Mouse (Mus musculus) CD4-positive, CD25-positive, alpha-beta regulatory T cell, adult 4 months (primary cell): ENCODE results near the gene Klhl31. TPM values are rescaled to one million over a fixed set of nuclear protein-coding genes. Genes with fewer than 3 reads are reported as not detected.

Experiments
- ATAC-seq: one replicate; pipeline ENCODE4 v1.8.0; 2017
- polyA plus RNA-seq, 2 experiments: library from polyadenylated mRNA; unstranded; fragments of 100-300 nt; shearing (Covaris generic); gene quantifications; one replicate each; pipeline ENCODE4 v1.2.1; 2017

Gene Klhl31
- polyA plus RNA-seq, result not detected

DNA sequence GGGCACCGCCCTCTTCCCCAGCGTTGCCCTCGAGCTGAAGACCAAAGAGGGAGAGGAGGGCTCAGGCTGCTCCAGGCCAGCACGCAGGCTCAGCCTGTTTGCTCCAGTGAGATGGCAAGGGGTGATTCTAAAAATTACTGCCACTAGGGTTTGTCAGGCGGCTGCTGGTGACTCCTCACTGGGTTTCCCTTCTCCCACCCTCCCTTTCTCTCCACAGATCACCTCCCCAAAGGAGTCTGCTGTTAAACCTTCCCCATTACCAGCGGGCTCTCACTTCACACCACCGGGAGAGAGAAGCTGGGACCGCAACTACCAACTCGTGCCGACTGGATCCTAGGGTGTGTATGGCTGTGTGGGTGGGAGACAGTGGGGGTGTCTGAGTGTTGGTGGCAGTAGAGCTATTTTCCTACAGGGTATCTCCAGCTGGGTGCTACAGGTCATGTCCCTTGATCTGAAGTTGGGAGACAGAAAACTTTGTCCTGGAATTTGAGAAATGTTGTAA, at the start of gene Klhl31:
Gene Klhl31 (plus strand): TSS at position 51 of the 502 bp plus-strand sequence.
- no peak for ATAC-seq

DNA sequence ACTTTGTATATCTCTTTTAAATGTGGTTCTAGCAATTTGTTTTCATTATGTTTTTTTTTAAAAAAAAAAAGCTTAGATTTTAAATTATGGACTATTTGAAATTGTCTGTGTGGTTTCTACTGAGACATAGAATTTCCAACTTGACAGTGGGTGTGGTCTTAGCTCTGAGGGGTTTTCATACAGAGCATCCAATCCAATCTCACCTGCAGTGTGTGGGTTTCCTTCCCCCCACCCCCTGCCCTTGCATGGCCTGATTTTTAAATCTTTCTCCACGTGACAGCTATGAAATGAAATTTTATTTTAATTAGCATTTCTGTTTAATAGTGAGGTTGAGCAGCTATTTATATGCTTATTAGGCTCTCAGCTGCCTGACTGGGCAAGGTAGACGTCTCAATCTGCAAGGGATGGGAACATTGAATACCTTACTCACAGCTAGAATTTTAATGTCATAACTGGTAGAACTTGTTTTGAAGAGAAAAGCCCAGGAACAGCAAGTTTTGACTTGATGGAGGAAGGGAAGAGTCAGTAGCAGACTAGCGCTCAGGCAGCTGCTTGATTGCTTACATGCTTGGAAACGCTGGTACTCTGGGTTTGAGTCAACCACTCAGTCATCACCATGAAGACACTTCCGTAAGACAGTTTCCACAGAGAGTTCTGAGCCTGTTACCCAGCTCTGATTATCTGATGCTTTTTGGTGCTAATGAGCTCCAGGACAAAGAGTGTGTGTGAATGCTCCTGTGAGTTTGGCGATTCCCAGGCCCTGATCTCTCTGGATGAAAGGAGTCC, 49.3 kb upstream of the Klhl31 start:
- peak; percentile 64 for ATAC-seq

DNA sequence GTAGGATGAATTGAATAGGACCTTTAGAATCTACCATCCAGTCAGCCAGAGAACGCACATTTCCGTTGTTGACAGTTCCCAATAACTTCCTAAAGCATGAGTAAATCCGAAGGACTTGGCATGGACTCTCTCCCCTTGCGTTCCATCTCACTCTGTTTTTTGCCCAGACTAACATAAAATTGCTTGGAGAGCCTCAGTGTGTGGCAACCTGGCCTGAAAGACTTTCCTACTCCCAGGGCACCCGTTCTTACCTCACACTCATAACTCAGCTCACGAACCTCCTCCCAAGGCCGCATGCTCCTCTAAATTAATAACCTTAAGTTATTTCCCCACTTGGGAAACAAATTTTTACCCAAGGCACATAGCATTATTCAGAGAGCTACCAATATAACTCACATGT, 48.7 kb upstream of the Klhl31 start:
- ATAC-seq, result no peak

DNA sequence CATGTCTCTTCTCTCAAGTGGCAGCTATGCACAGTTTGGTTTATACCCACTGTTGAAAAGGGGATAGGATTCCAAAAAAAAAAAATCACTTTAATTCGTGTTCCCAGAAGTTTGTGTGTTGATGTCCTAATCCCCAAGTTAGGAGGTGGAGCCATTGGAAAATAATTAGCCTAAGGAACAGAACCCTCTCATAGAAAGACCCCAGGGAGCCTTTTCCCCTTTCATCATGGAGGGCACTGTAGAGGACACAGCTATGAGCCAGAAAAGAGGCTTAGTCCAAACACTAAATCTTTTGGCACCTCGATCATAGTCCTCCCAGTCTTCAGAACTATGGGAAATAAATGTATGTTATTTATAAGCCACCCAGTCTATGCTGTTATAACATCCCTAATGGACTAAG, 46.8 kb upstream of the Klhl31 start:
- ATAC-seq, result no peak

DNA sequence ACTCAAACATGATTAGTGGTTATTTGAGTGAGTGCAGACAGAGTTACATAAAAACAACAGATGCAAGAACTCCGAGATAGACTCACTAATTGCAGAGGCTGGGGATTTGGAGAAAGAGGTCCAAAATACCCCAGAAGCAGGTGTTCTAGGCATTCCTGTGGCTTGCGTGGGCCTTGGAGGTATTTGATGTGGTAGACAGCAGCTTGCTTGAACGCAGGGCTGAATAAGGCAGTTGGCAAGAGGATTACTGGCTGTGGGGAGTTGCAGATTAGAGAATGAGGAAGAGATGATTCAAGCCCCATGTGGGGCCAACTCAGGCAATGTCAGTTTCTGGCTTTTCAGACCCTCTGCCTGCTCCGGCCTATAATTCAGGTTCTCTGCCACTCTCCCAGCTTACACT, 43.9 kb upstream of the Klhl31 start:
- no peak for ATAC-seq

DNA sequence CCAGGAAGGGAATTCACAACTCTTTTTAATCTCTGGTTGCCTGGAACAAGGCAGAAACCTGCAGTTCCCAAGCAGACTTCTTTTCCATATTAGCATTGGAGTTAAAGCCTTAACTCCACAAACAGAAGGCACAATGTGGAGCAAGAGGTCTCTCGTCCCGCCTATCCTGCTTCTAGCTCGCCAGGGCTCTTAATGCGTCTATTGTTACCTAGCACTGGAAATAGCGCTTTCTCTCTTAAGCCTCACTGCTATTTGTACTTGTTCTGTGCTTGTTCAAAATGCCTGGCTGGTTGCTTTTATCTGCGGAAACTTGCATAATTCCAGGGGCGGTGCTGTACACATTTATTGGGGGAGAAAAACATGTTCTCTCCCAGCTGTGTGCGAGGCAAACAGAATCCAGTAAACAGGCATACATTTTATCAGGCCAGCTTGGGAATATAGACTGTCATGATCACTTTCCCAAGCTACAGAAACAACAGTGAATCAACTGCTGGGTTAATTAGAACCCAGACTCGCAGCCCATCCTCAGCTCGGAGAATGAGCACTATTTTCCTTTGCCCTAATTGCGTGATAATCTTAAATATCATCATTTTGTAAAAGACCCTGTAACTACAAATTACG, 41.2 kb upstream of the Klhl31 start:
- ATAC-seq, result no peak

DNA sequence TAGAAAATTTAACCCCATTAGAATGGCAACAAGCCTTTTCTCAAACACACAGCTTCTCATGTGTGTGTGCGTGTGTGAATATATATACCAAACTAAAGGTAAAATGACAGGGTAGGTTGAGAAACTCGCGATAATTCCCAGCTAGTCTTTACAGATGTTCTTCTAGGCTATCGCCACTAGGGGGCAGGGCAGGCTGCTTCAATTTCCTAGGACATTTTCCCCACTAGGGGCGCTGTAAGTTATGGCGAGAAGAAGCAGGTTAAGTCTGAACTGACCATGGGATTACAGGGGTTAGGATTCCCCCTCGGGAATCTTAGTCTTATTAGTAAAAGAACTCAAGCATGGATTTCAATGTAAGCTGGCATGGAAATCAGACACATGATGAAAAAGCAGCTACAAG, 39.9 kb upstream of the Klhl31 start:
- peak; percentile 84 for ATAC-seq

DNA sequence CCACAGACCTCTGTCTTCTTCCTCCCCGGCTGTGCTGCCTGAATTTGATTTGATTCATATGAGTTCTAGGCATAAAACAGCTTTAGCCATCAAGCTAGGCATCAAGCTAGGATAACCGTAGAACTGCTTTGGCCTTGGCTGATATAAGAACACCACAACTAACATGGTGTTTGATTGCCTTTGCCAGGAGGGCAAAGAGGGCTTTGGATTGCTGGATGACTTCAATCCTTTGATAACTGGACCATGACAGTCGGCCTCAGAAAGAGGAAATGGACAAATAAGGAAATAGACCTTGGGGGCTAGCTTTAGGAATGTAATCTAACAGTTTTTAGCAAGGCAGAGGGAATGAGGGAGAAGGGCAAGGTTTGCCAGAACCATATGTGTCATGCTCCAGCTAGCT, 37.7 kb upstream of the Klhl31 start:
- no peak for ATAC-seq

DNA sequence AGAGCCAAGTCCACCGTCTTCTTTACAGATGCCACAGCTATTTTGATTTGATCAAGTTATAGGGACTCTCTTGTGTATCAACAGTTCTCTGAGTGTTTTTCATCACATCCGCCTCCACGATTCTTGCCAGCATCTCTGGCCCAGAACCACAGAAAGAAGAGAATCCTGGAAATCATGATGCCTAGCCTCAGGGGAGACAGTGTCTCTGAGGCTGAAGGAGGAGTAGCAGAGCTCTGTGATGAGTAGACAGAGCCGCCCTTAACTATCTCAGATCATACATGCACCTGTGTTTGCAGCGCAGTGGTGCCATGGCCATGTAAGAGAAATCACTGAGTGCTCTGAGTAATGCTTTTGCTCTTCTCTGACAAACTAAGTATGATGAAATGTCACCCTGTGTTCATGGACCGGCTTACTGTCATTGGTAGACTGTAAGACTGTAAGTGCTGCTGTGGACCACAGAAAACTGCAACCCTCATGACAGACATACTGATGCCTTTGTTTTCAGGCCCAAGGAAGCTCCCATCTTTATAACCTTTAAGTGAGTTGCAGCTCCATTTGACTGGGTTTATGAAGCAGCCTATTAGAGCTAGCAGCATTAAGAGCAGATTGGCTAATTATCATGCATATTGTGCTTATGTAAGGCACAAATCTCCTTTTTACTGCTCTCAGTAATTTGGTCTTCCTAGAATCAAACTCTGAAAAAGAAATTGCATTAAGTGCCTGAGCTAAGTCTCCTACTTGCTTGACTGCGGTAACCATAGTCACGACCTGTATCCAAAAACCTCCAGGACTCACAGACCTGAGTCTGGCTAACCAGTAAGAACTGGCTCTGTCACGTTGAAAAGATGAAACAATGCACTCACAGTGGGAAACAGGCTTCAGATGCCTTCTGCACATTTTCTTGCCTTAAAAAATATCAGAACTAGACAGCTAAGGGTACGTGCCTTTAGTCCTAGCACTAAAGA, 33.7 kb upstream of the Klhl31 start:
- ATAC-seq, result no peak

DNA sequence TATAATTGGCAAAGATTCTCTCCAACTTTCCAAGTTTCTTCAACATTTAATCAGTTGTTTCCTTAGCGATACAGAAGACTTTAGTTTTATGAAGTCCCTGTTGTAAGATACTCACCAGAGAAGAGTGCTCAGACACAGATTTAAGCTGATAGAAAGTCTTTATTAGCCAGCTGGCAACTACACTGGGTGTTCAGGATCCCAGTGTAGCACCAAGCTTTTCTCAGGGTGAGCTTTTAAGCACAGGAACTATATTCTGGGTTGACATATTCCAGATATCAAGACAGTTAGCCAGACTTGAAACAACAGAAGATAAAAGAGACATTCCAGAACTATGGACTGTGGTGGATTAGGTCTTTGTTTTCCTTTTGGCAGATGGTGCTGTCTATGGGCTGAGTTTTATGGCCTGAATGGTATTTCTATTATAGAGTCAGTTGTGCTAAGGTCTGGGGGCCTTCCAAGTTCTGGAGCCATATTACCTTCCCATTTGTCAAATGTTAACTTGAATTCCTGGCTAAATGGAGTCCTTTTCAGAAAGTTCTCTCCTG, 32.3 kb upstream of the Klhl31 start:
- ATAC-seq, result no peak

DNA sequence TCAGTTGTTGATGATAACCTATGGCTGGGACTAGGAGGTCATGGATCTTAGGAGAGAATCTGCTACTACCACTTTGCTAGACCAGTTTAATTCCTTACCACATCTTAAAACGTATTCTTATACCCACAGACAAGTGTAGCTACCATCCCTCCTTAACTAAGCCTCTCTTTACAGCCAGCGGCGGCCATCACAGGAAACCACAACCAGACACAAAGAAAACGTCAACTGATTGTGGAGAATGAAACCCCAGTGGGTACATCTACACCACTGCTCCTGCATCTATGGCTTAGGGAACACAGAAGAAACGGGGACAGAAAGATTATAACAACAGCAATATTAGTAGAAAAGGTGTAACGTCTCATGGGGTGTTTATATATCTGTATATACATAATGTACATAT, 29.0 kb upstream of the Klhl31 start:
- no peak for ATAC-seq

DNA sequence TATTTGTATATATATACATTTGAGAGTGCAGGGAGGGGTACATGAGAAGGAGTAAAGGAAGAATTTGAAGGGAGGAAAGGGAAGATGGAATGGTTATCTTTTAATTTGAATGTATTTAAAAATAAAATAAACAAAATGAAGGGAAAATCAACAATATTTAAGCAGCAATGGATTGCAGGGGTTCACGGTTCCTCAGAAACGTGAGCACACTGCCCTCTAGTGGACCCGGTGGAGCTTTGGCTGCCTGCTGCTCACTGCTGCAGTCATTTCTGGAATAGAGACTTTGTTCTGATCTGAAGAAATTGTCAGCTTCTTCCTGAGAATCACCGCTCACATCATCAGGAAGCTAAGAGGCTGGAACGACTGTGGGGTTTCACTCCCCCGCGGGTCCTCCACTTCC, 28.5 kb upstream of the Klhl31 start:
- ATAC-seq, result peak; percentile 37

DNA sequence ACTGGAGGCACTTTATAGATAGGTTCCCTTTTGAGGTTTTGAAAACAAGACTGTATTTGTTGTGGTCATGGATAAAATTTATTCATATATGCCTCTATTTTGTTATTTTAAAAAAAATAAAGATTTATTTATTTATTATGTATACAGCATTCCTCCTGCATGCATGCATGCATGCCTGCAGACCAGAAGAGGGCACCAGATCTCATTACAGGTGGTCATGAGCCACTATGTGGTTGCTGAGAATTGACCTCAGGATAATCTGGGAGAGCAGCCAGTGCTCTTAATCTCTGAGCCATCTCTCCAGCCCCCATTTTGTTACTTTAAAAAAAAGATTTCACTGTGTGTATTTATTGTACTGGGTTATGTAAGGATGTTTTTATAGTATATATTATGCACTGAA, 25.5 kb upstream of the Klhl31 start:
- ATAC-seq, result no peak

DNA sequence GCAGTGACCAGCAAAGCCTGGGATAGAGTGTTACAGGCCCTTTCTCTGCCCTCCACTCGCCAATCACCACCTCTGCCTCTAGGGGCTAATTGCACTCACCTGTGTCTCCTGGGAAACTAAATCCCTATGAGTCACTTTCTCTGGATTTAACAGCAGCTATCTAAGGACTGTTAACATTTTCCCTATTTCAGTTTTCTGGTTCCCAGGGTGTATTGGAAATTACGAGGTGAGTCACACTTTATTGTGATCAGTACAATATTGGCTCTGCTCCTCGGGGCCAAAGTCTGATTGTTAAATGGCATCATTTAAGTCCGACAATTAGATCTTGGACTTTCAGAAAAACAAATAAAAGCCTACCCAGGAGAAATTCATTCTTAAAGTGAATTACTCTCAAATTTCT, 24.0 kb upstream of the Klhl31 start:
- no peak for ATAC-seq

DNA sequence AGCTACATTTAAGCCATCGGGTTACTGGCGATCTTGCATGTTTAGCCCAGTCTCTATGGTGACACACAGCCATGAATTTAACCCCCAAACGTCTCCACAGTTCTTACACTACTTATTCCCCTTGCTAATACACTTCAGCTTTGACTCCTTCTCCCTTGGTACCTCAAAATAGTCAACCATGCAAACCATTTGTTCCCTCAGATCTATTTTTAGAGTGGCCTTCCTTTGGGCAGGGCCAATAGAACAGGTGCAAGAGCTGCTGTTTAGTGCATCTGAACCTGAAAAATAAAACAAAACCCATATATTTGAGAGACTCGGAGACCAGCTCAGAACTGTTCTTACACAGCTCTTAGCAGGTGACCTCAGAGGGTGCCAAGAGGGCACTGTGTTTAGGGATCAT, 20.4 kb upstream of the Klhl31 start:
- no peak for ATAC-seq

DNA sequence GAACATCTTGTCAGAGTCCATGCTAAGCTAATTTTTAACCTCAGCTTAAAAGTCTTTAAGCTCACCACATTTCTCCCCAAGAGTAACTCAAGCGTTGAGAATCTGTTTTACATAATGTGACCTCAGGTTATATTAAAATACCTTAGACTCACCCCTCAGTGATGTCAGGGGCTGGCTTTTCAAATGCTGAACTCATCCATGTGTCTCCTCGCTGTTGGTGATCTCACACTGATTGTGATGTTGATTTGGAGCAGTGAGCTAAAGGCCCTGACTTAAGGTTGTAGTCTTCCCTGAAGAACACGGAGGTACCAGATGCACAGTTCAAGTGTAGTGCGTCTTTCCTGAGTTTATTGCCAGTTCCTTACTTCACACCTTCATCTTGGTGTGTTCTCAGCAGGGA, 19.5 kb upstream of the Klhl31 start:
- ATAC-seq, result no peak

DNA sequence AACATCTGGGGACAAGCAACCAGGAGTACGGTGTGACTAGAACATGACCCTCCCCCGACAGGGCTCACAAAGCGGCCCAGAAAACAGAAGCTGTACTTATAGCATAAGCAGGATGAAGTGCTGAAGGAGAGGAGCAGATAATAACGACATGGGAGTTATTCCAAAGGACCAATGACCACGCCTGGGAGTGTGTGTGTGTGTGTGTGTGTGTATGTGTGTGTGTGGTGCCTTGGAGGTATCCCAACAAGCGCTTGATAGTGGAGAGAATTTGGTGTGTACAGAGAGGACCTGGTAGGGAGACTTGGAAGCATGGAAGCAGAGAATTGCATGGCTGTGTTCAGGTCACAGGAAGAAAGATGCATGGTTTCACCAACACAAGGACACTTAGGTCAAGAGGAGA, 18.5 kb upstream of the Klhl31 start:
- no peak for ATAC-seq

DNA sequence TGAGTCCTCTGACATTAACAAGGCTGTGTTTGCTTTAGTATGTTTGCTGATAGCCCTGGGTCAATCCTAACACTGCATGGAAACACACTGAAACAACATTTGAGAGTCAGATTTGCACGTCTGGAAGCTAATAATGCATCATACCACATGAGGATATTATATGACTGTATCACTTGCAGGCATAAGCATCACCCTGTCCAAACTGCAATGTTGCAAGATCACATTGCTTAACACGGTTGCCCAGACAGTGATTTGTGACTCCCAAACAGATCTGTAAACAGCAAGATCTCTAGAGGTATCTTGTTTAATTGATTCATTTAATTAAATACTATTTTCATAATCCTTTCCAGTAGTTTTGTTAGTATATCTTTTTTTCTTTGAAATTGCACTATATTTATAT, 17.9 kb upstream of the Klhl31 start:
- no peak for ATAC-seq

DNA sequence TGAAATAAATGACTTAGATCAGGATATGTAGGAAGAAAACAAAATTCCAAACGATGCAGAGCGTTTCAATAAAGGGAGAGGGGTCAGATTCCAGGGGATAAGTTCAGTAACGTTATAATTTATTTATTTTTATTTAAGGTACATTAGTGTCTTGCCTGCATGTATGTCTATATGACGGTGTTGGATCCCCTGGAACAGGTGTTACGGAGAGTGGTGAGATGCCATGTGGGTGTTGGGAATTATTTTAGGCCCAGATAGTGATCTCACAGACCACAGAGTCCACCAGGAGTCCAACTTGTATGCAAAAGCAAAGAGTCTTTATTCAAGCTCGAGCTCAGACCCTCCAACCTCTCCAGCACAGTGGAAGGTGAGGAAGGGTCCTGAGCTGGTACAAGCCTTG, 16.2 kb upstream of the Klhl31 start:
- ATAC-seq, result no peak

DNA sequence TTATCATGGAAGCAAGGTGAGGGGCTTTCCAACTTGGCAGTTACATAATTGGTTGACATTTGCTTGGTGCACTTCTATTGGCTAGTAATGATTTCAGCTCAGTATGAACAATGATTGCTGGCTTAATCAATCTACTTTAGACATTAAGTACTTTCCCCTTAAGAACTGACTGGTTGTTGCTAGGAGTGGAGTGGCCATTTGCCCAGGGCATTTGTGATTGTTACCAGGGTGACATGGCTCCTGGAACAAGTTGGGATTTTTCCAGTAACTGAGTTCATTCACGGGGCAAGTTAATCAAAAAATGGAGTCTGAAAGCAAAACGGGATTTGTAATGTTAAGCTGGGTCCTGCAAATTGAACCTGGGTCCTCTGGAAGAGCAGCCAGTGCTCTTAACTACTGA, 15.8 kb upstream of the Klhl31 start:
- ATAC-seq, result no peak

DNA sequence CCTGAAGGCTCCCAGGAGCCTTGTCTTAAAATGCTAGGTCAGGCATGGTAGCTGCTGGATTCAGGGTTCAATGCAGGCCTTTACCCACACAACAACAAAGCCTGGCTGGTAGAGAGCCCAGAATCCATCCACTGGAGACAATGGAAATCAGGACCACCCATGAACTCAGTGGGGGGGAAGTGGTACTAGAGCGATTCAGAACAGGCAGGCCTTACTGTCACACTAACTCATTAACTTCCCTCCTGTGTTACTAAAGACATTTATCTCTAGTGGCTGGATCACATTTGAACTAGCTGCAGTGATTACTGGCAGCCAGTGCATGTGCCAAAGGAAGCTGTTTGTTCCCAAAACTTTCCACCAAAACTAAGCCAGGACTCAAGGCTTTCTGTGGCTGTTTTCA, 13.4 kb upstream of the Klhl31 start:
- ATAC-seq, result no peak

DNA sequence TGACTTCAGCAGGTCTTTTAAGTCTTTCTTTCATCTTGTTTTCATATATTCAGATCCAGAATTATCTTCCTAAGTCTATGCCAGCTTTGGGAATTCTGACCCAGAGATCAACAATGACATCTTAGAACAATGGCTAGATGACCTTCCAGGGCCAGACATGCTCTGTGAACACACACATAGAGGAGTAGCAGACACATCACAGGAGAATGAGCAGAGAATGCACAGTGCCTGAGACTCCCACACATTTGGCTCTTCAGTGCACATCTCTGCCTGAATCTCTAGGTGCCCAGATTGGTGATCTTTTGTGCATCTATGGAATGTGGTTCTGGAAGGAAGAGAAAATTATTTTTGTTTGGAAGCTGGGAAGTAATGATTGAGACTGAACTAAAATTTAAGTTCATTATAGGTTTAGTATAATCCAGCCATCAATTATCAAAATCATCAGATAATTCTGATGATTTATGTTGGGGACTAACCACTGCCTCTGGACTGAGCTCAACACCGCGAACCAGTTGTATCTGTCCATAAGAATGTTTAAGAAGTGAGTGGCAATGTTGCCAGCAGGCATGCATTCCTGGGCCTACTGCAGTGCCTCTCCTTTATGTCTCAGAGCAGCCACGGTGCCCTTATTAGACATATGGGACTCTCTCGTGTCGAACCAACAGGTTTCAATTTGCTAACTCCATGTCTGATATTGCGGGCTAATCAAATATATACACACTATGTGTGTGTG, 12.8 kb upstream of the Klhl31 start:
- no peak for ATAC-seq
